Mouse (Mus musculus): ENCODE results near the gene Polr3a. TPM values are rescaled to one million over a fixed set of nuclear protein-coding genes. Genes with fewer than 3 reads are reported as not detected.

Polr3a gene
- total and polyA plus RNA-seq, 3 experiments, result 11.6 to 18.4 (median 15.9) TPM

GRCm38 (mm10) chr14:24525137-24525536 is 38.3 kb upstream of the Polr3a start:
- no peak overlapping the region; the same call in 1 of the 2 replicates for H3K4me2 ChIP-seq (ENCODE audit: insufficient read depth, low read depth, poor library complexity, severe bottlenecking)
- in situ Hi-C loops (cut with MboI; ENCODE audit: low pct_ligation_motif_present, low pct_unique_long_range_greater_than_20kb, low sequenced_read_pairs), result no loop called here
- peaks cover 0 to 9% of the 10 kb centered on the region in 2 experiments; a peak in 2 of 4 replicates for H3K4me1 ChIP-seq (ENCODE audit: control insufficient read depth in 1 of 2, insufficient read depth in 2 of 2)
- TF ChIP-seq MEF2A (IDR thresholded peaks at IDR 0.05; ENCODE audit: borderline replicate concordance, low read depth, low read length) (no peak), POLR2A (IDR thresholded peaks at IDR 0.05; ENCODE audit: low read depth, low read length) (no peak), SMC3 (IDR thresholded peaks at IDR 0.05; ENCODE audit: low read depth, low read length) (no peak), BHLHE40 (IDR thresholded peaks at IDR 0.05; ENCODE audit: low read depth, low read length) (no peak), NELFE (IDR thresholded peaks at IDR 0.05; ENCODE audit: low read depth, low read length) (no peak), CHD1 (IDR thresholded peaks at IDR 0.05; ENCODE audit: low read depth, low read length) (no peak), E2F4 (IDR thresholded peaks at IDR 0.05; ENCODE audit: insufficient replicate concordance, low read depth, low read length) (no peak), CHD2 (IDR thresholded peaks at IDR 0.05; ENCODE audit: low read length) (no peak), TBP (conservative IDR thresholded peaks at IDR 0.05; ENCODE audit: low read depth, low read length) (no peak), UBTF (IDR thresholded peaks at IDR 0.05; ENCODE audit: low read depth, low read length) (no peak), USF1 (IDR thresholded peaks at IDR 0.05; ENCODE audit: low read depth, low read length) (no peak)
- DNase-seq (ENCODE audit: extremely low read depth), result no peak
- H3K9ac ChIP-seq (ENCODE audit: insufficient read depth, low read depth), result no peak overlapping the region
- H3K79me2 ChIP-seq (replicated peaks; ENCODE audit: control insufficient read depth, extremely low read depth, insufficient read depth, poor library complexity, severe bottlenecking), result no peaks in the 10 kb centered on the region
- H3K4me3 ChIP-seq (replicated peaks in 1 of 3; ENCODE audit: low read depth in 2 of 3, low read length in 2 of 3, poor library complexity in 1 of 3), result no peak overlapping the region
- H3K9me3 ChIP-seq (replicated peaks; ENCODE audit: low read length), result no peaks in the 10 kb centered on the region
- H3K27me3 ChIP-seq (replicated peaks), result peaks cover 17% of the 10 kb centered on the region
- dilution Hi-C loops (cut with MboI; ENCODE audit: extremely low pct_ligation_motif_present, extremely low pct_unique_long_range_greater_than_20kb, low sequenced_read_pairs), result no loop called here
- H3K36me3 ChIP-seq (replicated peaks in 1 of 2; ENCODE audit: control insufficient read depth in 1 of 2, insufficient read depth in 1 of 2, low read length in 1 of 2), result no peaks in the 10 kb centered on the region
- H3K27ac ChIP-seq (ENCODE audit: insufficient read depth, low read depth), result no peak overlapping the region

- dilution Hi-C loops (cut with MboI; ENCODE audit: extremely low pct_ligation_motif_present, extremely low pct_unique_long_range_greater_than_20kb, low sequenced_read_pairs), result no loop called here
- no peaks in the 10 kb centered on the region for H3K36me3 ChIP-seq (replicated peaks in 1 of 2; ENCODE audit: control insufficient read depth in 1 of 2, insufficient read depth in 1 of 2, low read length in 1 of 2)
Observed at GRCm38 (mm10) chr14:24521597-24521996, 34.7 kb upstream of the Polr3a start.

GRCm38 (mm10) chr14:24512527-24513161 is 25.8 kb upstream of the Polr3a start:
- no peak for DNase-seq (ENCODE audit: extremely low read depth)
- H3K36me3 ChIP-seq (replicated peaks in 1 of 2; ENCODE audit: control insufficient read depth in 1 of 2, insufficient read depth in 1 of 2, low read length in 1 of 2), result no peaks in the 10 kb centered on the region
- H3K27ac ChIP-seq (ENCODE audit: insufficient read depth, low read depth), result no peak overlapping the region
- dilution Hi-C loops (cut with MboI; ENCODE audit: extremely low pct_ligation_motif_present, extremely low pct_unique_long_range_greater_than_20kb, low sequenced_read_pairs), result no loop called here
- H3K4me1 ChIP-seq (ENCODE audit: control insufficient read depth in 1 of 2, insufficient read depth in 2 of 2), result no peaks in the 10 kb centered on the region
- peaks cover 6% of the 10 kb centered on the region for H3K9me3 ChIP-seq (replicated peaks; ENCODE audit: low read length)
- H3K4me3 ChIP-seq (replicated peaks in 1 of 3; ENCODE audit: low read depth in 2 of 3, low read length in 2 of 3, poor library complexity in 1 of 3), result no peak overlapping the region
- TF ChIP-seq ELF1 (IDR thresholded peaks at IDR 0.05; ENCODE audit: low read depth, low read length), result no peak
- TF ChIP-seq ZC3H11A (IDR thresholded peaks at IDR 0.05; ENCODE audit: low read depth, low read length), result no peak
- no peak for TF ChIP-seq RAD21 (IDR thresholded peaks at IDR 0.05; ENCODE audit: low read depth, low read length)
- TF ChIP-seq RCOR1 (conservative IDR thresholded peaks at IDR 0.05; ENCODE audit: low read depth, low read length), result no peak
- TF ChIP-seq CHD1 (IDR thresholded peaks at IDR 0.05; ENCODE audit: low read depth, low read length), result no peak
- TF ChIP-seq JUN (IDR thresholded peaks at IDR 0.05; ENCODE audit: insufficient read depth, low read depth, low read length), result no peak
- no peak for TF ChIP-seq MEF2A (IDR thresholded peaks at IDR 0.05; ENCODE audit: borderline replicate concordance, low read depth, low read length)
- TF ChIP-seq MAX (IDR thresholded peaks at IDR 0.05; ENCODE audit: low read length), result no peak
- no peak for TF ChIP-seq SMC3 (IDR thresholded peaks at IDR 0.05; ENCODE audit: low read depth, low read length)
- TF ChIP-seq E2F4 (IDR thresholded peaks at IDR 0.05; ENCODE audit: insufficient replicate concordance, low read depth, low read length), result no peak
- TF ChIP-seq HCFC1 (IDR thresholded peaks at IDR 0.05; ENCODE audit: low read depth, low read length), result no peak
- no peak for TF ChIP-seq IRF4 (IDR thresholded peaks at IDR 0.05; ENCODE audit: low read depth, low read length)
- in situ Hi-C loops (cut with MboI; ENCODE audit: low pct_ligation_motif_present, low pct_unique_long_range_greater_than_20kb, low sequenced_read_pairs), result no loop called here
- no peak overlapping the region for H3K9ac ChIP-seq (ENCODE audit: insufficient read depth, low read depth)
- no peaks in the 10 kb centered on the region for H3K79me2 ChIP-seq (replicated peaks; ENCODE audit: control insufficient read depth, extremely low read depth, insufficient read depth, poor library complexity, severe bottlenecking)
- peaks cover 3% of the 10 kb centered on the region for H3K27me3 ChIP-seq (replicated peaks)
- H3K4me2 ChIP-seq (ENCODE audit: insufficient read depth, low read depth, poor library complexity, severe bottlenecking), result no peak overlapping the region

More at GRCm38 (mm10) chr14:24521597-24521996, 34.7 kb upstream of the Polr3a start:
- Histone ChIP-seq H3K27me3 (replicated peaks) (peaks cover 26% of the 10 kb centered on the region), H3K4me1 (ENCODE audit: control insufficient read depth in 1 of 2, insufficient read depth in 2 of 2) (peaks cover 0 to 9% of the 10 kb centered on the region in 2 experiments; a peak in 2 of 4 replicates), H3K9ac (ENCODE audit: insufficient read depth, low read depth) (no peak overlapping the region), H3K79me2 (replicated peaks; ENCODE audit: control insufficient read depth, extremely low read depth, insufficient read depth, poor library complexity, severe bottlenecking) (no peaks in the 10 kb centered on the region), H3K9me3 (replicated peaks; ENCODE audit: low read length) (no peaks in the 10 kb centered on the region), H3K27ac (ENCODE audit: insufficient read depth, low read depth) (no peak overlapping the region), H3K4me2 (ENCODE audit: insufficient read depth, low read depth, poor library complexity, severe bottlenecking) (no peak overlapping the region), H3K4me3 (replicated peaks in 1 of 3; ENCODE audit: low read depth in 2 of 3, low read length in 2 of 3, poor library complexity in 1 of 3) (no peak overlapping the region)
- DNase-seq (ENCODE audit: extremely low read depth), result no peak
- in situ Hi-C loops (cut with MboI; ENCODE audit: low pct_ligation_motif_present, low pct_unique_long_range_greater_than_20kb, low sequenced_read_pairs), result no loop called here
- TF ChIP-seq ZNF384 (IDR thresholded peaks at IDR 0.05; ENCODE audit: low read depth, low read length) (no peak), USF1 (IDR thresholded peaks at IDR 0.05; ENCODE audit: low read depth, low read length) (no peak), MXI1 (IDR thresholded peaks at IDR 0.05; ENCODE audit: low read depth, low read length) (no peak)
